Mouse (Mus musculus): ENCODE results near the gene Kcne3.

Gene Kcne3

DNA sequence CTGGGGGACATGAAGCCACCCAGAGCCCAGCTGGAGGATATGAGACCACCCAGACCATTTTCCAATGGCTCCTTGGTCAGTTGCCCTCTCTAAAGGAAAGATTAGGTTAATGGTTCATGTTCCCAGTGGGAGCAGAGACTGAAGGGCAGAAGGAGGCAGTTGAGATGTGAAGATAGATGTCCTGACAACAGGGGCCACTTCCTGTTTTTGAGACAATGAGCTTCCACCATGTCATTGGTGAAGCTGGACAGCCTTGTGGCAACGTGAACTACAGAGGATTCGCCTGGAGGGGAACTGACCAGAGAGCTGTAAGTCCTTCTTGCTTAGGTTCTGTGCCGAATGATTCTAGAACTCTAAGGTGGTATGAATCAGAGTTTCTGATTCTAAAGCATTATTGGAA is at the start of gene Kcne3:
Gene Kcne3 (plus strand): TSS at position 234 of the 400 bp plus-strand sequence.
- in situ Hi-C loops (cut with MboI) = no loop called here

DNA sequence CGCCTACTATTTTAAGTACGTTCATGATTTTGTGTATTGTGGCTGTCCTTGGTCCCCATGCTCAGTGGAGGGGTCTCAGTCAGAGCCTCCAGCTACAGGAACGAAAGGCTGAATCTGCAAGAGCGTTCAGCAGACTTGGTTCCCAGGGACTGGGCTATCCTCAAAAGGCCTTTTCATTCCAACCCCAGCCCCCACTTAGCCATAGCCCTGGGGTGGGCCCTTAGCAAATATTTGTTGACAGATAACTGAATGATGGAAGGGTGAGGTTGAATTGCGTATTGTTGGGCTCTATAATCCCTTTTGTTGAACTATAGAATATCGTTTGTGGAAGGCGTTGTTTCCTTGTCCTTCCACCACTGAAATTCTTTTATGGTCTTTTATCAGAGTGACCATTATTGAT is 49.8 kb upstream of the Kcne3 start:
- in situ Hi-C loops (cut with MboI) = no loop called here

DNA sequence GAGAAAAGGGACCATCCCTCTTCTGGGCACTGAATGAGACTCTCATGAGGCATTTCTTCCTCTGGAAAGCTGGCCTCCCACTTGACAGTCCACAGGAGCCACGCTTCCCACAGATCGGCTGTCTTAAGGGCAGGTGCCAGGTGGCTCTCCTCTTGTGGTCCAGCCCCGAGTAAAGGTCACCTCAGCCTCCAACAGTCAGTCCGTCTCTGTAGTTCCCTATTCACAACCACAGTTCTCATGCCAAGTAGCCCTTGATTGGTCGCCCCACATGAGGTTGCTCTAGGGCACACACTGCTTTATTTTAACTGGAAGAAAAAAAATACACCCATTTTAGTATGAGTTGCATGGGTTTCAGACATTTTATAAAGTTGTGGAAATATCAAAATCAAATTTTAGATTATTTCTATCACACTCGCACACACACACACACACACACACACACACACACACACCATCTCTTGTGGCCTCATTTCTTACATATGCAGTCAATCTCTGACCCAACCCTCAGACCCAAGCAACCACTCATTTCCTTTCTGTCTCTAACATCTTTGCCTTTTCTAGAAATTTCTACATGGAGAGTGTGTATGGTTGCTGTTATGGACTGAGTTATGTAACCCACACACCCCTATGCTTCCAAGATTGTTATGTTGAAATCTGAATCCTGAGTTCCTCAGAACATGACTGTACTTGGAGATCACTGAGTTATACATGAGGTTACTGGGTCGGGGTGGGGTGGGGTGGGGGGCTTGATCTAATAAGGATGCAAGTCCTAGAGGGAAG is 47.9 kb upstream of the Kcne3 start:
- in situ Hi-C loops (cut with MboI) = no loop called here

DNA sequence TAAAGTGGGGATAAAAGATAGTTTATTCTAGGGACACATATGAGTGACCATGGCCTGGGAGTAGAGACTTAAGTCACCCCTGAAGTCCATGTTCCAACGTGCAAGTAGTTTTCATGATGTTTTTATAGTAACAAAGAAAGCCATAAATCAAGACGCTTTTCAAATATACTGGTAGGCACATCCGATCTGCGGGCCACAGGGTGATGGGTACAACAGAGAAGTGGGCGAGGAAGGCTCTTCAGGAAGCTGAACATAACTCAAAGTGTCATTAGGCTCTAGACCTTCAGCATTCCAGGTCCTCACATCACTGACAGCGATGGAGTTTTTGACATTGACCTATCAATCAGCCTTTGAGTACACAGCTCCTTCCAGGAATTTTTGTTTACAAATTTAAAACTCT is 45.7 kb upstream of the Kcne3 start:
- in situ Hi-C loops (cut with MboI) = no loop called here

DNA sequence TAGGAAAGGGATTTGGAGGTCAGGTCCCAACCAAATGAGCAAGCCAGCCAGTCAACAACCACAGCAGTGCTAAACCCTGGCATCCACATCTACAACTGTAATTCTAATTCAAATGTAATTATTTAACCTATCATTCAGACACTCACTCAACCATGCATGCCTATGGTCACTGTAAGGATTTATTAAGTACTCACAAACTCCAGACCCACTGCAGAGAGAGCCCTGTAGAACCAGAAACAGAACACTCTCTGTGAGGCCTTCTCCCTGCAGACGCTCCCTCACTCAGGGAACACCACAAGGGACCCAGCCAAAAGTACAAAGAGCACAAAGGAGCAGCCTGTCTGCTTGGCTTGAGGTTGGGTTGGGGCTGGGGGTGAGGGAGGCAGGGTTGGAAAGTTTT is 43.9 kb upstream of the Kcne3 start:
- in situ Hi-C loops (cut with MboI) = no loop called here

DNA sequence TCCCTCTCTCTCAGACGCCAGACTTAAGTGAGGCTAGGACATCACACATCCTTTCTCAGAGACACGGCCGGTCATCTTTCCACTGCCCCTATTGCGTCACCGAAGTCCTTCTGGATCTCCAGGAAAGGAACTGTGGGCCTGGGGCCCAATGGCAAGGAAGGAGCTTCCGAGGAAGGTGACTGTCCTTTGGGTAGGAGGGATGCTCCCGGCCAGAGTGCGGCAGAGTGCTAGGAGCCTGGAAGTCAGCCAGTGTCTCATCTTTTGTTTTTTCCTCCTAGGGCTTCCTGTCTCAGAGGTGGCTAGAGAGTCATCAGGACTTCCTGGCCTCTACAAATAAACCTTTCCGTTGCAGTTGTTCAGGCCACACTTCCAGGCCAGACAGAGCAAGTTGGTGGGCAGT is 39.3 kb upstream of the Kcne3 start:
- in situ Hi-C loops (cut with MboI) = no loop called here

DNA sequence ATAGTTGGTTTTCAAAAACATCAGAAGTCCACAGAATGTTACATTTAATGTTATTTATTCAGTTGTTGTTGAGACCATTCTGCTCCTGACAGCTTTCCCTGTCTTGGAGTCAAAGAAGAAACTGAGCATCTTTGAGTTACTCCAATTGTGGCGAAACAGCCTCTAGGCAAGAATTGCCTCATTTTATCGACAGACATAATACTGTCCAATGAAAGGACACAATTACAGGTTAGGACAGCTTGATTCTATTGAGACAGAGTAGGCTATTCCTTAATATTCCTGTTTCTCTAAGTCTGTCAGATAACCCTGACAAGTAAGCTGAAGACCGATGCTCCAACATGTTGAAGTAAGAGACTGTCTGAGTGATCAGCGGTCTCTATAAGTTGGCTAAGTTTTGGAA is 38.2 kb upstream of the Kcne3 start:
- in situ Hi-C loops (cut with MboI) = no loop called here

DNA sequence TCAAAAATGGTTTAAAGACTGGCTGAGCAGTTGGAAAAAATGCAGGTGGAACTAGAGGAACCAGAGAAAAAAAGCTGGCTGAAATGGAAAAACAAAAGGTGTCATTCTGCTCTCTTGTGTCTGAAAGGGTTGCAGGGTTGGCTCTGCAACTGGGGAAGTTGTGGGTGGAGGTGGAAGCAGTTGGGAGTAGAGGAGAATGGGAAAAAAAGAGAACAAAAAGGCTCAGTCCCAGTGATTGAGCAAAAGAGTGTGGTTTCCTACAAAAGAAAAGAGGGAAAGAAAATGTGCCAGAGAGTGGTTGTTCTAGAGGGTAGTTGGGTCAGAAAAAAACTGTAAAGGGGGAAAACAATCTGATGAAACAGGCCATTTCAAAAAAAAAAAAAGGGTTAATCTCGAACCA is 35.7 kb upstream of the Kcne3 start:
- in situ Hi-C loops (cut with MboI) = no loop called here

DNA sequence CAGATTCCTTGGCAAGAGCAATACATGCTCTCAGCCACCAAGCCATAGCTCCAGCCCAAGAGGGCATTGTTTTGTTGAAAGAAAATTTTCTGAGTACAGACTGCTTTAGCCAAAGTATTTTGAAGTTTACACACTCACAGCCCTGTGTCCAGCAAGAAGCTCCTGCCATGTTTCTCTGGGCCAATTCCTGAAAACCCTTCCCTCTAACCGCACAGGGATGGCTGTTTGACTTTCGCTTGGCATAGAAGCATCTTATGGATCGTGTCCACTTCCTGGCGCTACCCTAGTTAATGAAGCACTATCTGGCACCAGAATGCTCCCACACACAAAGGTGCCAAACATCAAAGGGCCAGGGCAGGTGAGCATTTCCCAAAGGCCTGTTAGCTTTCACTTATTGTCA is 27.7 kb upstream of the Kcne3 start:
- in situ Hi-C loops (cut with MboI) = no loop called here

DNA sequence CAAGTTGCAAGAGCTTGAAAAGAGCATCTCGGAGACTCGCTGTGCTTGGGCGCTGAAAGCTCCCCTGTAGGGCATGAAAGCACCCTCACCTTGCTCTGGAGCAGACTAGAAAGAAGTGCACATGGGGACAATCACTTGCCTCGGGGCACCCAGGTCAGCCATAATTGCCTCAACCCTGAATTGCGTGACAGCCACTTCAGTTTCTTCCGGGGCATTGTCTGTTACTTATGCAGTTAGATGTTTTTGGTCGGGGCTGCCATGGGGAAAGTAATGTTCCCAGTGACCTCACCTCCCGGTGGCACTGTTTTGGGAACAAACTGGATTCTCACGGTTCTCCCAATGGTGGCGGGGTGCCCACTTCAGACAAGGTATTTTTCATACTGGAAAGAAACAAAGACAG is 26.2 kb upstream of the Kcne3 start:
- in situ Hi-C loops (cut with MboI) = no loop called here

DNA sequence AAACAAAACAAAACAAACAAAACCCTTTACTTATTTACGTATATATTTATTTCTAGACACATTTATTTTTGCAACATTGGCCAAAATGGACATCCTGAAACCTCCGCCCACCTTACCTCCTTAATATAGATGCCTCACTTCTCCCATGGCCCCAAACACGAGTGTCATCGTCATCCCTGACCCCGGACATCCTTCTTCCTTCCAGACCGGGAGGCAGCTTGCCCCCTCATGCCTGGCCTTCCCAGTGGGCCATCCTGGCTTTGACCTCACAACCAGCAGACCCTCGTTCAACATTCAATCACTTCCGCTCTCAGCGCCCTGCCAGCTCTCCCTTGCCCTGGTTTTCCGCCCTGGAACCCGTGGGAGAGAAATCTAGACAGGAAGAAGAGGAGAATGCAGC is 25.7 kb upstream of the Kcne3 start:
- in situ Hi-C loops (cut with MboI) = no loop called here

DNA sequence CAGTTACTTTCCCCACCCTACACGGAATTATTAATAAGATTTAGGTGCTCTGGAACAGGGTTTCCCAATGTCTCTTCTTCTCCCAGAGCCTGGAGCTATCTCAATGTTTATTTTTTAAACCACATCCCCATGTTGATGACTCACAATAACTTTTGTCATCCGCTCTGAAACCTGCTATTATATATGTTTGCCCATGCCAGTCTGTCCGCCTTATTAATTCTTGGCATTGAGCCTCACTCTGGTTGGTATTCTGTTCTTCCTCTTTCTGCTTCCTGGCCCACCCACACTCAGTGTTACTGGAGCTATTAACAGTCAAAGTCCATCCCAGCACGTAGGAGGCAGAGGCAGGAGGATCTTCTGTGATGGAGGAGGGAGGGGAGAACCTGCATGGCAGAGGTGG is 18.6 kb upstream of the Kcne3 start:
- in situ Hi-C loops (cut with MboI) = no loop called here

DNA sequence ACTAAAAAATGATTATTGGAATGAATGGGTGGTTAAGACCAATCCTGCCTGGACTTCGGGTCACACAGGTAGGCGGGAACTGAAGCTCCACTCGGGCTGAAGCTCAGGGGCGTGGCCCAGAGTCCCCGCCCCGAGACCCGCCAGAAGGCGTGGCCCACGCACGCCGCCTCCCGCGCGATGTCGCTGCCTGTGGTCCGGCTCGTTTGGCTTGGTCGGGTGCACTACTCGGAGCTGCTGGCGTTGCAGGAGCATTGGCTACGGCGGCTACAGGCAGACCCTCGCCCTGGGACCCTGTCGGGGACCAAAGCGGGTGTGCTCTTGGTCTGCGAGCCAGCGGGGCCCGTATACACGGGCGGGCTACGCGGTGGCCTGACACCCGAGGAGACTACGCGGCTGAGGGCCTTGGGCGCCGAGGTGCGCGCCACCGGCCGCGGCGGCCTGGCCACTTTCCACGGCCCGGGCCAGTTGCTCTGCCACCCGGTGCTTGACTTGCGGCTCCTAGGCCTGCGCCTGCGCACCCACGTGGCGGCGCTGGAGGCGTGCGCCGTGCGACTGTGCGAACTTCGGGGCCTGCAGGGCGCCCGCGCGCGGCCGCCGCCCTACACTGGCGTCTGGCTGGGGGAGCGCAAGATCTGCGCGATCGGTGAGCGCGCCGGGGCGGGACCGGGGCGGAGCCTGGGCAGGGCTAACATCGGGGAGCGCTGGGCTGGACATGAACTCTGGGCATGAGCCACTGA is 17.0 kb upstream of the Kcne3 start, which contains the start of gene Lipt2:
Gene Lipt2 (plus strand): TSS at position 173 of the 737 bp plus-strand sequence.
- in situ Hi-C loops (cut with MboI) = no loop called here

DNA sequence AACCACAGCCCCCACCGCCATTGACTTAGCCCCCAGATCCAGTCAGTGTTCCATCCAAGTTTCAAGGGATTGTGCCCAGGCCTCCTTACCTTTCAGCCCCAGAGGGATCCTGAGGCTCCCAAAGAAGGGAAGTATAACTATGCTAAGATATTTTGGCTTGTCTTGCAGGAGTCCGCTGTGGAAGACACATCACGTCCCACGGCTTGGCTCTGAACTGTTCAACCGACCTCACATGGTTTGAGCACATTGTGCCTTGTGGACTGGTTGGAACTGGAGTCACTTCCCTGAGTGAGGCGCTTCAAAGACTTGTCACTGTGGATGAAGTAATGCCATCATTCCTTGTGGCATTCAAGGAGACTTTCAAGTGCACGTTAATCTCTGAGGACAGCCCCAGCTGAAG is 16.3 kb upstream of the Kcne3 start:
- in situ Hi-C loops (cut with MboI) = no loop called here

DNA sequence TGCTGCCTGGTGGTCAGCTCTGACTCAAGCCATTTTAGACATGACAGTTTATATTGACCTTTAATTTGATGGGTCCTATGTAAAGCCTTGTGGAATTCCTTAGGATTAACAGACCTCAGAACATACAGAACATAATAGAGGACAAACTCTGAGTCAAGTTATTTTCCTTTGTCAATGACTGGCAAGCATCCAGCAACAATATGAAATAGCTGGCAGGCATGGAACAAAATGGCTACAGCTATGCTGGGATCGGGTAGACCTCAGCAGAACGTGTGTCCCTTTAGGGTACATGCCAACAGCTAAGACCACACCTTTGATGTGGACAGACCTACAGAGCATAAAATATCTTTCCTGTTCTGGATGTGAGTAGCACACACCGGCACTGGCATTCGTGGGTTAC is 12.8 kb upstream of the Kcne3 start:
- in situ Hi-C loops (cut with MboI) = no loop called here

DNA sequence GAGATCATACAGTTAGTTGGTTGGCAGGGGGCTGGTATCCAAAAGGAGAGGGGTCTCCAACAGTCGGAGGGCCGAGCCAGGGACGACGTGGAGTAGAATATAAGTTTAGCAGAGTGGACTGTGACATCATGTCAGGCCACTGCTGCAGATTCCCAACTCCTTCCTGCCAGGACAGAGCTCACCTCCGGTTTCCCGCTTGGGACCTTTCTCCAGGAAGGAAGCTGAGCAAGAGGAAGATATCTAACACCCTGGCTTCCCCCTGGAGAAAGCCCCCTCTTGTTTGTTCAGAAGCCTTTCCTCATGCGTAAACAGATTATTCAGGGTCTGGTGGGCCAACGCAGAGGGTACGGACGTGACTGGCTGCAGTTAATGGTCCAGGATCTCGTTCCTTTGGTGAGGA is 7.6 kb upstream of the Kcne3 start:
- in situ Hi-C loops (cut with MboI) = no loop called here

DNA sequence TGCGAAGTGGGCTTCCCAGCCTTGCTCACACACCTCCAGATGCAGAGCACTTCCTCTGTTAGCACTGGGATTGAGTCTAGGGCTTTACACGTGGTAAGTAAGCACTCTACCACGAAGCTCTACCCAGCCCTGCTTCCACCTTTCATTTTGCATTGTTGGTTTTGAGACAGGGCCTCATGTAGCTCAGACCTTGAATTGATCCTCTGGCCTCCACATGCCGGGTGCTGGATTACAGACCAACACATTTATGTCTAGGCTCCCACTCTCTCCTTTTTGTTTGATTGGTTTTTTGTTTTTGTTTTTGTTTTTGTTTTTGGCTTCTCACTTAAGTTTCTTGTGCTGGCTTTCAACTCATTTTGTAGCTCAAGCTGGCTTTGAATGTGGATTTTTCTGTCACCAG is 5.5 kb upstream of the Kcne3 start:
- in situ Hi-C loops (cut with MboI) = no loop called here

DNA sequence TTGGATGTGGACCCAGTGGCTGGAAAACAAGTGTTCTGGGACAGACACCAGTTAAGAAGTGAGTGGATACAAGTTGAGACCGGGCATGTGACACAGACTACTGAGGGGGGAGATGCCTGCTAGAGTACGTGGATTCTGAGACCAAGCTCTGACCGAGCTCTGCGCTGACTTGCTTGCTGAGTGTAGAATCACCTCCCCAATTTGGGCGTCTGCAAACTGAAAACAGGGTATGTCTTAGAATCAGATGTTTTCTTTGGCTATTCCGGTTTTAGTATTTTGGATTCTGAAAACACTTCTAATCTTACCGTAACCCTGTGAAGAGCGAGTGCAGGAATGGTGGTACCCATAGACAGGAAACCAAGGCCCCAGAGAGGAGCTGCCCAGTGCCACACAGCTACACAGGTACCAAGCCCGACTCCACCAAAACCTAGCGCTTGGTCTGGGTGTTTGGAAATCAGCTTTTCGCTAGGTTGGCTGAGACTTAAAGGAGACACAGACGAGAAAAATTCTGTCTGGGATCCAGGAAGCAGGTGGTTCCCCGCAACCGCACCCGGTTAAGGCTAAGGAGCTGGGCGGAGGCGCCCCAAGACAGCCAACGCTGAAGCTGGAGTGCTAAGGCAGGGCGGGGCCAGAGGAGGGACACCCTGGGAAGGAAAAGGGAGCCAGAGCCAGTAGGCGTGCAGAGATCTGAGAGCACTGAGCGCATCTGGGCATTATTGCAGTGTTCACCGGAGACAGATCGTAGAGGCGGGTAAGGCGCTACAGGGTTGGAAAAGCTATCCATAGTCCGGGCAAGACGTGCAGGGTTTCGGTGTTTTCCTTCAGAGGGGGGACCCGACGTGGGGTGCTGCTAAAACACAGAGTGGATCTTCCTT is 2.0 kb downstream of the Kcne3 start:
- in situ Hi-C loops (cut with MboI) = no loop called here

DNA sequence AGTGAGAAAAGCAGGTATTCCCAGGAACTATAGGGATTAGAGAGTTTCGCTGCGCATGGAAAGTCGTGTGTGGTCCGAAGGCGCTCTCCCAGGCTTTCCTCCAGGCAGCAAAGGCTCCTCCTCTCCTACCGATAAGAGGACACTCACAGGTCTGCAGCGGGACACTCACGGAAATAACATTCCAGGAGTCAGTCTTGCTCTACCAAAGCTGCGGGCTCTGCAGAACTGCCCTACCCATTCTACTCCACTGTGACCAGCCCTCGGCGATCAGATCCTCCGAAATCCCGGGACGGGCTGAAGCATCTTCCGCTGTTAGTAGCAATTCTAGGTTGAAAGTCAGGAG is 2.6 kb downstream of the Kcne3 start:
- in situ Hi-C loops (cut with MboI) = no loop called here

DNA sequence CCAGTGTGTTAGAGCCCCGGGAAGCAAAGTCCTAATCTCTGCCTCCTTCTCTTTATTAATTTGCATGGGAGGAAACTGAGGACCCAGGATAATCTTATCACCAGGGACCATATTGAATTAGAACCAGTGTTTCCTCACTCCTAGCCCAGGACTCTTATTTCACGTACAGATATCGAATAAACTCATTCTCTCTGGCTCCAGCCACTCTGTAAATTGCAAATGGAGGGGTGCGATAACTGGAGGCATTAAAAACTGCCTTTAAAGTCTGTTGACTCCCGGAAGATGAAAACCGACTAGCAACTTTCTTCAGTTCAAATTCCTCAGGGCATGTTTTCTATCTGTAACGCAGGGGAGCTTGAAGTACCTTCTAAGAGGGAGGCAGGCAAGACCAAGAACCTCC is 3.1 kb downstream of the Kcne3 start:
- in situ Hi-C loops (cut with MboI) = no loop called here

DNA sequence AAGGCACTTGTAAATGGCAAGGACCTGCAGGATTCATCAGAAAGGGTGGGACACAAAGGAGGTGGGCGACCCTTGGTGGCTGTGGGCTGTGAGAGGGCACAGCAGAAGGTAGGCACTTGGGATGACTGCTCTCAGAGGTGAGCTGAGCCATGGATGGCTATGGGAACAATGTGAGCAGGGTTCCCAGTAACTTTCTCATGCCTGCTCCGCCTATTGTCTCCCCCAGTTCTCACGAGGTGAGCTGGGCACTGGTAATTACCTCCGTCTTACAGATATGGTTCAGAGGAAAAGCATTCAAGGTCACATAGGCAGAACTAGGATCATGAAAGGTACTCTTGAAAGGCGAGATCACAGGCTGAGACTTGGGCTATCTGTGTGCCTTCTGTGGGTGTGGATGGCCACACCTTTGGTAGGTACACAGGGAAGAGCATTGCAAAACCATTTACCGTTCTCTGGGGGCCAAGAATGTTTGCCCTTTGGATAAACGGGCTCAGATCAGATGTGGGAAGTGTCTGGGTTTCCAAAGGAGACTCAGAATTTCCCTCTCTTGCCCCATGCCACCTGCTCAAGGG is 3.6 kb downstream of the Kcne3 start:
- in situ Hi-C loops (cut with MboI) = no loop called here

DNA sequence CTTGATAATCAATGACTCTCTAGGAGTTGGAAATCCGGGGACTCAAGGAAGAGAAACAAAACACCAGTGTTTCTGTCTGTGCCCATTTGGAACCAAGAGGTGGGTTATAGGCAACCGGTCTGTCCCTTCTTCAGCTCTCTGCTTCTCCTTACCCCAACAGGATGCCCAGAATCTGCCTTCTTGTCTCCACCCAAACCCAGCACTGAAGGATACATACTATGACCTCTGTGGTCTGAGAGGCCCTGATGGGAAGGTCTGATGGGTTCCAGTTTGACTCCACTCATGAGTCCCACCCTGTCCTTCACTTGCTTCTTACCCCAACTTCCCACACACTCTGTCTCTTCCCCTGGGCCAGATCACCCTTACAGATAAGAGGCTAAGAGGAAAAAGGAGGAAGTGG is 4.9 kb downstream of the Kcne3 start:
- in situ Hi-C loops (cut with MboI) = no loop called here

Measured in mature B cell (primary cell).